Mouse (Mus musculus) gastrocnemius, postnatal 14 days (tissue): Measurements from ENCODE around the gene Gldc. TPM values are rescaled to one million over a fixed set of nuclear protein-coding genes. Genes with fewer than 3 reads are reported as not detected.

Experiments used
- DNase-seq: peaks from one replicate; pipeline ENCODE4 v3.0.0; 2021; ENCODE audit warnings: mixed read lengths
- intact Hi-C: fragments of 180-260 bp; cut with DNase I; formaldehyde crosslinking; loops from one replicate; pipeline ENCODE4 v1.15.1; 2025; ENCODE audit warnings: low total_unique reads
- total RNA-seq, 2 experiments: library from RNA; stranded (reverse); gene quantifications; 2 replicates each; pipeline ENCODE4 v1.2.3; 2021

Gldc gene
- total RNA-seq, 2 experiments from 2014 or later: 0.11 to 0.21 TPM

DNA sequence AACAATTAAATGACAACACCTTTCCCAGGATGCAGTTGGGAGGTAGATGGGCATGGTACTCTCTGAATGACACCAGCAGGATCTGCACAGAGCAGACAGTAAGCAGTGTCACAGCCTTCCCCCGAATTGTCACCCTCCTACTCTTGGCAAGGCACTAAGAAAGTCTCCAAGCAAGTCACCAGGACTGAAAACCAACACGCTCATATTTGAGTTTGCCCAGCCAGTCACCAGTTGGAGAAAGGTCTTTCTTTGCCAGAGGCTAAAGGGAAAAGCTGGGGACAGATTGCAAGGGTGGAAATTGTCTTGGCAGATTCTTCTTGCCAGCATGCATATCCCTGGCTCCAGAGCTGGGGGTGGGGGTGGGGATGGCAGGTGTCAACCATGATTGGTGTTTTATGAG lies 11.0 kb downstream of the Gldc start:
- intact Hi-C loops: no loop called here
- DNase-seq: no peak

DNA sequence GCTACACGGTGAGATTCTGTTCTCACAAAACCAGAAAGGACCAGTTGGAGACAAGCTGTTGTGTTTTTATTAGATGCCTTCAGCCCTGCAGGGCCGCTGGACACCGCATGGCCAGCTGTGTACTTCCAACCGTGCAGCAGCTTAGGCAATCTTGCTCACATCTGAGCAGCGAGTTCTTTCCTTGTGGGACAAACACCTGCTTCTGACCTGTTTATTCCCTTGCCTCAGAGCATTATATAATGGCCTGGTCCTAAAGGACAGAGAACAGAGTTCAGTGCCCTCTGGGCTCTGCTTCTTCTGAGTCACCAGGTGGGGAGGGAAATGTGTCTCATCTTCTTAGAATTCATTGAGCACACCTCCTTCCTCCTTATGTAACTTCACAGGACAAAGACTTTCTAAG lies 12.4 kb downstream of the Gldc start:
- no peak for DNase-seq
- intact Hi-C loops: no loop called here

DNA sequence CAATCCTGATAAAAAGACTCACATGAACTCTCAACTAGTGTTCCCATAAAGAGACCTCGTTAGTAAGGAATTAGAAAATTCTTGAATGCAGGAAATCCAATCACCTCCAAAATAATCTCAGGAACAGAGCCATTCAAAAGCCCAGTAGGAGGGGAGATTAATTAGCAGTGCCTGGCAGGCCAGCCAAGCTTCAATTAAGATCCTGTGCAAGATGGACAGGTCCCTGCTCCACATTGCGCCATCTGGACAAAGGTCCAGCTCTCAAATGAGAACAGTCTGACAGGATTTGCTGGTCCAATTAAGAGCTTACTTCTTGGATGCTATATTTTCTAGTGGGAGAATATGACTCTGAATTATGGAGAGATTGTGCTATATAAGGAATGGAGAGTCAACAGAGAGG lies 15.2 kb downstream of the Gldc start:
- intact Hi-C loops: no loop called here
- DNase-seq: no peak

DNA sequence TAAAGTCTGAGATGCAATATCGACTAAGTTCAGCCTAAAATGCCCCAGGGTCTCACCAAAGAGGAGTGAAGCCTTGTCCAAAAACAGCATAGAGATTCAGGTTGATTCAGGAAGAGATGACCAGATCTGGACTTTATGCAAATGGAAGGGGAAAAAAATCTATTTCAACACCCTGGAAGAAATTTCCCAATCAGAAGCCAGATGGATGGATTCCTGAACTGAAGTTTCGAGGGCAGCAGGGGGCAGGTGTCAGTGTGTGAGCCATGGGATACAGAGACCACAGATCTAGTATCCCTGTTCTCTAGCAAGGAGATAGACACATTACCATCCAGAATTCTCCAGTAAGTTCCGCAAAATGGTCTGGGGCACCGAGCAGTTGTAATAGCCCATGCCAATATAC lies 17.0 kb downstream of the Gldc start:
- DNase-seq: no peak
- intact Hi-C loops: no loop called here

DNA sequence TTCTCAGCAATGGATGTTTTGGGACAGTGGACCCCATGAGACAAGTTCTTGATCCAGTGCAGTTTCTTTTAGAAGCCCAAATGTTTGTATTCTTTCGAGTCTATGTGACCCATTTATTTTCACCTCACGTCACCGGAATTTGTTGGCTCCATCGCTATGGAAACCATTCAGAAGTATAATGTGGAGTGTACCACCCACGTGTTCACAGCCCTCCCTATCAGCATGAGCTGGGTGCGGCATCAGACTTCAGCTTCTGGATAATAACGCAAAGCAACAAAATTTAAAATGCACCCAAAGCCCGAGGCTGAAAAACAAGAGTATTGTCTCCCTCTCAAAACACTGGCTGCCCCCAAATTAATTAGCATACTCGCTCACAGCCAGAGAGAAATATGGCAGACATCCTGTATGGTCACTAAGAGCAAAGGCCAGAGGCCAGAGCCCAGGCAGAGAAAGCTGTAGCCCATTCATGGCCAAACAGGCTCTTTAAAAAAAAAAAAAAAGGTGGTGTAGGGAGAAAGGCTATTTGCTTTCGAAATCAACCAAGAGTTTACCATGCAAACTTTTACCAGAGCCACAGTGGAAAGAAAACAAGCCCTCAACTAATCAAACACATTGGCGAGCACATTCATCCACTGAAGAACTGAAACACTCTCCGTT lies 18.1 kb downstream of the Gldc start:
- DNase-seq: no peak
- intact Hi-C loops: no loop called here

DNA sequence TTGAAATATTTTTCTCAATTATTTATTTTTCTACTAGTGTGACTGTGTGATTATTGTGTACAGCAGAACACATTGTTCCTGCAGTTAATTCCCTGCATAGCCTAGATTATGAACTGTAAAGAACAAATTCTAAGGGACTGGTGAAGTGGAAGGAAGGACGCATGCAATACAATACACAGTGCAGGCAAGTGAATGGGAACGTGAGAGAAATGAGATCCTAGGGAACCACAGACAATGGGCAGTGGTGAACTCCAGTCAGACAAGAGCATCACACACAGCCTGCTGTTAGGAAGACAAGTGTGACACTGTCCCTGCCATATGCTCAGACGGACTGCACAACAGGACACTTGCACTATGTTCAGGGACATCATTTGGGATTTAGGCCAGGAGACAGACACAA lies 21.5 kb downstream of the Gldc start:
- intact Hi-C loops: no loop called here
- DNase-seq: no peak

DNA sequence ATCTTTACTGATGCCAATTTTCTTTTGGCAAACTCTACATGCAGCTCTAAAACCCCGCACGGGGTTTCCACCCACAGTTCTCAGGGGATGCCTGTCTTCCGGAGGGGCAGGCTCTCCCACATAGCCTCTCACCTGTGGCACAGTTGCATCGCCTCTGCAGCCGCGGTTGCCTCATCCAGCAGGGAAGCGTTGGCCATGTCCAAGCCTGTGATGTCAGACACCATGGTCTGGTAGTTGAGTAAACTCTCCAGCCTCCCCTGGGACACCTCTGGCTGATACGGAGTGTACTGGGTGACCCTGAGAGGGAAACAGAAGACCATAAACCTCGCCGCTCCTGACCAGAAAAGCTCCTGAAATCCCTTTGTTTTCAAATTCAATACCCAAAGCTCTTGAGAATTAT lies 23.9 kb downstream of the Gldc start:
- intact Hi-C loops: no loop called here

DNA sequence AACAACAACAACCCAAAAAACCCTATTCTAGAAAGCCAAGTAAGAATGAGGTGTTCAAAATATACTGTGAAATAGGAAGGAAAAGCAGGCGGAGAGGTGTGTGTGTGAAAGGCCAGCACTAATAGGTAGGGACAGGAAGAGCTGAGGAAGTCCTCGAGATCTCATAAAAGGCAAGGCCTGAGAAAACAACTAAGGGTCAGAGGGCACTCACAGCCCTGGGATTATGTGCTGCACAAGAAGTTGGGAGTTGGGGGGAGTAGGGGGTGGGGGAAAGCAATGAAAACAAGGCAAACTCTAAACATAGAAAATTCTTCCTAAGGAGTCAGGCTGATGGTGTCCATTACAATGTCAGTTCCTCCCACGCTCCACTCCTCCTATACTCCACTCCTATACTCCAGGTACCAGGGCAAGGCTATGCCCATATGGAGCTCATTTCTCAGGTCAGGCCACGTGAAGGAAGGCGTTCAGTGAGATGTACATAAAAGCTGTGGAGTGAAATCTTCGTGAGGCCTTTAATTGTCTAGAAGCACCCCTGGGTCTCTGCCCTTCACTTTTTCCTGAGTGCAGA lies 25.9 kb downstream of the Gldc start:
- no peak for DNase-seq
- intact Hi-C loops: no loop called here

More for the DNA sequence above, 23.9 kb downstream of the Gldc start:
- DNase-seq: no peak

DNA sequence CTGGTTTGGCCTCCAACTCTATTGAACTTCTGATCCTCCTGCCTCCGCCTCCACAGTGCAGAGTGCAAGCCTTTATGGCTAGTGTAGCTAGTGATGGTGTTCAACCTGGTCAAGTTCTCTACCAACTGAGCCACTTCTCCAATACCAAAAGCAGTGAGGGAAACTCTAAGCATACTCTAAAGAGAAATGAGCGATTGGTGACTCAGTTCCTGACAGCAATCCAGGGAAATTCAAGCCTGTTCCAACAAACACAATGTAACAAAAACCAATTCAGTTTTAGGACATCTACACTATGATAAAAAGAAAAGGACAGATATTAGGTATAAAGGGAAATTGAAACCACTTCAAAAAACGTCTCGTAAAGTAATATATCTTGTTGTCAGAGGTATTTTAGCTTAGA lies 27.9 kb downstream of the Gldc start:
- no peak for DNase-seq
- intact Hi-C loops: no loop called here

DNA sequence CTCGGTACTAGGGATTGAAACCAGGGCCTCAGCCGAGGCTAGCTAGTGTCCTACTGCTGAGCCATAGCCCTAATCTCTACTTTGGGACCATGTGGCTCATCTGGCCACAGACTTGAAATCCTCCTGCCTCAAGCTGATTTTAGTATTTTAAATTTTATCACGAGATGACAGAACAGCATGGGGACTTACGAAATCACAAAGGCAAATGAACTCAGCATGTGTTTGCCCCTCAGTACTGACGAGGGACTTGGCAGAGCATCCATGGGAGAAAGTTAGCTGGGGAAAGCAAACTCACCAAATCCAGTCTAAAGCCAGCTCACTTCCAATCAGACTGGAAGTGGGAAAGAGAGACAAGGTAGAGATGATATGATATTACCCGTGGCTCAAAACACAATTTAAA lies 28.5 kb downstream of the Gldc start:
- DNase-seq: no peak
- intact Hi-C loops: no loop called here

DNA sequence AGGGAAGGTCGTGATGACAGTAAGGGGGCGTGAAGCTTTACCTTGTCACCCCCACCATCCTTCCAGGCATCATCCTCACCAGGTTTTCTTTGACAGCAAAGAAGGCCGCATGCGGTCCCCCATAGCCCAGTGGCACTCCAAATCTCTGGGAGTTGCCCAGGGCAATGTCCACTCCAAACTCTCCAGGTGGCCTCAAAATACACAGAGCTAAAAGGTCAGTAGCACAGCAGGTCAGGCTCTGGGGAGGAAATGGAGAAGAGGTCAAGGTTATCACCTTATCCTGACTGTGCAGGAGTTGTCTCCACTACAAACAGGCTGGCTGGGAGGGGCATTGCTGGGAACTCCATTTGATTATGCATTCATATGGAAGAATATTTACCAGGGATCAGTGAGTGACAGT lies 30.1 kb downstream of the Gldc start:
- intact Hi-C loops: no loop called here
- DNase-seq: no peak

DNA sequence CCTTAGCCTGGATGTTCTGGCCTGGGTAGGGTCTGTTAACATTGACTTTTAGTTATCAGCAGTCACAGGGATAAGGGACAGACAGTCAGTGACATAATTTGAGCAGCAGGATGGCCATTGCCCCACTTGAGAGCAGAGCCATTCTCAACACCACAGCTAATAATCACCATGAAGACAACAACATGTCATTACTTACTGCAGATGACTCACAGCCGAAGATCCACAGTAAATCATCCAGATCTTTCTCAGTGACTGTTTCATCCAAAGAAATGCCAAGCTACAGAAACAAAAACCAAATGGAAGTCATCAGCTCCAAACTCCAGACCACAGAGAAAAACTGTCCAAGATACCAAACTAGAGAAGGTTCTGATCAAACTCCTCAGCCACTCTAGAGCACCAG lies 38.9 kb downstream of the Gldc start:
- DNase-seq: no peak
- intact Hi-C loops: no loop called here

DNA sequence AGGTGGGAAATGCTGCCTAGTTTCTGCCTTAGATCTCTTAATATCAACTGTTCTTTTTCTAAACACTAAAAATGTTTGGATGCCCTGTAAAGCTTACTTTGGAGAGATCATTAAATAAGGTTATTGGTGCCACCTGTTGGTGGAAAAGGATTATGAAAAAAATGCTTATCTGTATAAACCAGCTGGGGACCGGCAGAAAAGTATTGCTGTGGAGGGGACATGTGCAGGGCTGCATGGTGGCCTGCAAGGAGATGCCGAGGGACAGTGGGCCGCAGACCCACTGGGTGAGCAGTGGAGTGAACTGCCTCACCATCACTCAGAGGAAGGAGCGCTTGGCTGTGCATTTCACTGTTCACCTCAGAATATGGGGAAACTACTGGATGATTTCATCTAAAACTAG lies 47.1 kb downstream of the Gldc start:
- intact Hi-C loops: loop anchor here (10.0 kb wide), 1 partner anchor 303 kb away; no protein-coding TSS in a partner anchor
- no peak for DNase-seq

DNA sequence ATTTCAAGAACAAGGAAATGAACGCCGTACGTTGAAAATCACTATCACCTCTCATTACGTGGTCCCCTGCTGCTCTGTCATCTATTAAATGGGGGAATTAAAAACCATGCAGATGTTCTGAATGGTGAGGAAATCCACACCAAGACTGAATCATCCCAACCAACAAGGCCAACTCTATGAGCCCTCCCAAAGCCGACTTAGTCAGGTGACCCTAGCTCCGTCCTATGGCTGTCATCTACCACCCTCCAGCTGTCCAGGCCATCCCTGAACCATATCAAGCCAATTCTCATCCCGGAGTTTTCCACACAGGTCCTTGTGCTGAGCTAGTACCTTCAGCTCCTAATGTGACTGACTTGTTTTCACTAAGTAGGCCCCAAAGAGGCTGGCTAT lies 49.6 kb downstream of the Gldc start:
- intact Hi-C loops: loop anchor here (10.0 kb wide), 1 partner anchor 301 kb away; no protein-coding TSS in a partner anchor
- no peak for DNase-seq

DNA sequence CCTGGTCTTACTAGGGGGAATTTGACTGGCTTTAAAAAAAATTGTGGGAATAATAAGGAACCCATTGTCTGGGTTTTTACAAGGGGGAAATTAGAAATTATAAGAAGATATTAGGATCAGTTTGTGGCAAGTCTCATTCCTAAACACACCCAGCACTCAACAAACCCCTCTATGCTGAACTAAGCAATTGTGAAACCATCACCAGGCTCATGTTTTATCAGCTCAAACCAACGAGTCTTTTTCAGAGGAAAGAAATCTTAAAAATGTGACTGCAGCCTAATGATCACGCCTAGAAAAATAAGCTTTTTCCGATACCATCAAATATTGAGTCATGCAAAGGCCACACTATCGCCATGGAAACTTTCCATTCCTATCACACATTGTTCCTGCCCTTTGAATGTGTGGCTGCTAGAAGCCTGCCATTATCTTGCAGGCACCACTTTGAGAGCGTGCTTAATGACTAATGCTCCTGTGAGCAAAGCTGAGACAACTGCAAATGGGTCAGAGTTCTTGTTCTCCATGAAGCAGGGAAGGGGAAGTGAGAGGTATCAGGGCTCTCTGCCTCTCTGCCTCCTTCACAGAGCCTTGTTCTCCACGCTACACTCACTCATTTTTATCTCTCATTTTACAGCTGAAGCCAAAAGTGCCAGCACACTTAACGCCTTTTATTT lies 50.1 kb downstream of the Gldc start:
- no peak for DNase-seq
- intact Hi-C loops: loop anchor here (10.0 kb wide), 1 partner anchor 300 kb away; no protein-coding TSS in a partner anchor

DNA sequence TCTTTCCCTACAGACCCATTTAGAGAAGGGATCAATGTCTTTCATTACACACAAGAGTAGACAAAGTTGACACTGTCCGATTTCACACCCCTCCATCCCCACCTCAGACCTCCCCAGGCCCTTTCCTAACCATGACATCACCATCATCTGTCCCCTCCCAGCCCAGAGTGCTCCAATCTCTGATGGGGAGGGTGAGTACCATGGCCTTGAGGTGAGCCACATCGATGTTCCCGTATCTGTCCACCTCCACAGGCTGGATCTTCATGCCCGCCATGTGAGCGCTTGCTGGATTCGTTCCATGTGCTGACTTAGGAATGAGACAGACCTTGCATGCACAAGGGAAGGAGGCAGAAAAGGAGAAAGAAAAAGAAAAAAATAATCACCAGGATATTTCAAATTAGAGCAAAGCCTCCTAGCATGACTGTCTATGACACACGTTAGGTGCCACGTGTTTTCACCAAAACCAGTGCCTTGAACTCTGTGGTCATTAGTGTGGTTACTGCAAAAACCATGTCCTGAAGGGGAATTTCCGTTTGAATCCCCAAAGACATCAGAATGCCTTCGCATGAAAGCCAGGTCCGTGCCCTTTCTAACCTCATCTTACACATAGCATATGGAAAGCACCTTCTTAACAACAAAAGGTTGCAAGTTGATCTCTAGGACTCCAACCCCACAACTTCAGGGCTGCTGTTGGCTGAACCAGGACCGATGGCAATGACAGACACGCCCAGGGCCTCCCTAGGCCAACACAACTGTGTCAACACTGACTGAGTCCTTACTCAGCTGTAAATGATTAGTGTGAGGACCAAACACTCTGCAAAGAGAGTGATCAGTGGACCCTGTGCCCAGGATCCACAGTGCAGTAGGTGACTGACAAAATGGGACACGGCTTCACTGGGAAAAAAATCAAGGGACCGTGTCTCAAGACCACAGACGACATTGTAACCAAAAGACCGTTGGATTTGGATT lies 56.6 kb downstream of the Gldc start:
- no peak for DNase-seq
- intact Hi-C loops: no loop called here

DNA sequence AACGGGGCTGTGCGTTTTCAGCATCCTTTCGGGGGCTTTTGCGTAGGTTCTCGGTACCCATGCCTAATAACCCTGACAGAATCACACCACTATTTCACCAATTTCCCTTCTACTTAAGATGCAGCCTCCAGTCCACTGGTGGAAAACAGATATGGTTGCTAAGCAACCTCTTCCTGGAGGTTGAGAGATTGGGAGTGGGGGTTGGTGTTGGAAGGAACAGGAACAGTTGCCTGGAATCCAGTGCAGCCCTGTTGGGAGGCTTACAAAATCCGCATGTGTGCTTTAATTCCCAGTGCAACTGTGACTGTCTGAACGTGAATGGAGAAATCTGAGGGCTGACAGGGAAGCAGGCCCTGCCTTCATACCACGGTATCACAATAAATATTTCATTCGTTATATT lies 57.5 kb downstream of the Gldc start:
- no peak for DNase-seq
- intact Hi-C loops: no loop called here

DNA sequence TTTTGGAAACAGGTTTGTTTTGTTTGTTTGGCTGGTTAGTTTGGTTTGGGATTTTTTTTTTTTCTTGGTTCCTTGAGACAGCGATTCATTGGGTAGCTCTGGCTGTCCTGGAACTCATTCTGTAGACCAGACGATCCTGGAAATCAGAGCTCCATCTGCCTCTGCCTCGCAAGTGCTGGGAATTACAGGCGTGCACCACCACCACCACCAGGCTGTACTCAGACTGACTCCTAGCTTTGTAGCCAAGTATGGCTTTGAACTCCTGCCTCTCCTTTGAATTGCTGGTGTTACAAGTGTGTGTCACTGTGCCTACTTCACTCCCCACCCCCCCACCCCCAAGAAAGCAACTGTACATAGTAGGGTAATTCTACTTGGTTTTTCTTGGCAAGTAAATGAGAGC lies 58.0 kb downstream of the Gldc start:
- no peak for DNase-seq
- intact Hi-C loops: no loop called here

DNA sequence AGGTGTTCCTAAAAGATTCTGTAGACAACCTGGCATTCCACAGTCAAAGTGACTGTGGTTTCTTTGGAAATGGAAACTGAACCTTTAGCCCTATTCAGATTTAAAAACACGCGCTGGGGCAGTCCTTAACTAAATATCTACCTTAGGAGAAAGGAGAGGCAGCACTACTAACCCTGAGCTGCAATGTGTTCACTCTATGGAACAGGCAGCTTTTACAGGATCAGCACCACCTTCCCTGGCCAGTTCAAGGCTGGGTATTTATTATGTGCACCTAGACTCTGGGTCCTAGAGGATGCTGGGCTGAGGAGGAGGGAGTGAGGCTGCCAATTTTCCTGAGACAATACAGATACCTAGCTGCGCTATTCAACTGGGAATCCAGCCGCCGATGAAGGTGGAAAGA lies 59.6 kb downstream of the Gldc start:
- intact Hi-C loops: no loop called here
- no peak for DNase-seq

DNA sequence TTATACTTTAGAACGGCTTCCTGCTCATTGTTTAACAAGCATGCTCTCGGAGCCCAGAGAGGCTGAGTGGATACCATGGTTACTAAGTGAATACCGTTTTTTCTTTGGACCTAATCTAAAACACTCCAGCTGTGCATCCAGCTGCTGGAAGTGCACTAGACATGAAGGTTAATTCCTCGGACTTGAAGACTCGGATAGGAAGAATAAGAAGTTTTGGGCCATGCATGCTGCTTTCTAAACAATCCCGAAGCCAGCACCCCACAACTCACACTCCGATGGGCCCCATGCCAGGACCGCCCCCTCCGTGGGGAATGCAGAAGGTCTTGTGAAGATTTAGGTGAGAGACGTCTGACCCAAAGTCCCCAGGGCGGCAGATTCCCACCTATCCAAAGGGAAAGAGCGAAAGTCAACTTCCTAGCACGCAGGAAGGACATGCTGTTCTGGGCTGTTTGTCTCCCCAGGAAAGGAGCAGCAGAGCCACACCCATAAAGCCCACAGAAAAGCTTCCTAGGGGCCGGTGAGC lies 60.2 kb downstream of the Gldc start:
- DNase-seq: no peak
- intact Hi-C loops: no loop called here
